Mouse (Mus musculus) myocyte (in vitro differentiated cells): ENCODE measurements around the gene Hoxa4. TPM values are rescaled to one million over a fixed set of nuclear protein-coding genes. Genes with fewer than 3 reads are reported as not detected.

Experiments used
- H3K27me3 ChIP-seq: one replicate; pipeline ENCODE4 v1.6.1; 2011; ENCODE audit not compliant: control insufficient read depth, insufficient read depth, insufficient read length
- H3K36me3 ChIP-seq: one replicate; pipeline ENCODE4 v1.6.1; 2011; ENCODE audit not compliant: control insufficient read depth, insufficient read depth
- H3K4me2 ChIP-seq: one replicate; pipeline ENCODE4 v1.6.1; 2011; ENCODE audit warnings: low read depth, control low read depth
- H3K4me3 ChIP-seq: one replicate; pipeline ENCODE4 v1.5.1; 2011; ENCODE audit warnings: mild to moderate bottlenecking, control low read depth, moderate library complexity
- H3K79me2 ChIP-seq: one replicate; pipeline ENCODE4 v1.6.1; 2011; ENCODE audit not compliant: control insufficient read depth, insufficient read depth
- H3ac ChIP-seq: one replicate; pipeline ENCODE4 v1.6.1; 2011; ENCODE audit not compliant: control insufficient read depth, insufficient read length
- CEBPB ChIP-seq: IDR thresholded peaks from 2 replicates; pipeline ENCODE4 v1.6.1; 2011; ENCODE audit warnings: mild to moderate bottlenecking, moderate library complexity; ENCODE audit not compliant: poor library complexity, insufficient read depth, severe bottlenecking
- E2F4 ChIP-seq: IDR thresholded peaks from one replicate; pipeline ENCODE4 v1.6.1; 2011; ENCODE audit warnings: mild to moderate bottlenecking, control low read depth, moderate library complexity; ENCODE audit not compliant: insufficient read depth
- MAX ChIP-seq: IDR thresholded peaks from one replicate; pipeline ENCODE4 v1.6.1; 2011; ENCODE audit warnings: low read depth, mild to moderate bottlenecking, control low read depth
- MYOD1 ChIP-seq, 3 experiments: IDR thresholded peaks; one replicate each; pipeline ENCODE4 v1.6.1; 2011; ENCODE audit warnings: control low read depth in 2 of 3, low read depth in 2 of 3, mild to moderate bottlenecking in 2 of 3, moderate library complexity in 1 of 3; ENCODE audit not compliant: insufficient read length in 2 of 3, control insufficient read depth in 1 of 3
- MYOG ChIP-seq, 3 experiments: IDR thresholded peaks; one replicate each; pipeline ENCODE4 v1.6.1; 2011; ENCODE audit warnings: control low read depth in 2 of 3, low read depth in 2 of 3, mild to moderate bottlenecking in 2 of 3; ENCODE audit not compliant: insufficient read length in 2 of 3, control insufficient read depth in 1 of 3, insufficient read depth in 1 of 3
- POLR2A ChIP-seq: IDR thresholded peaks from one replicate; pipeline ENCODE4 v1.6.1; 2011; ENCODE audit warnings: low read depth, mild to moderate bottlenecking, control low read depth, moderate library complexity; ENCODE audit not compliant: insufficient read length
- POLR2AphosphoS2 ChIP-seq: IDR thresholded peaks from one replicate; pipeline ENCODE4 v1.6.1; 2011; ENCODE audit warnings: low read depth, control low read depth; ENCODE audit not compliant: insufficient read length
- REST ChIP-seq: IDR thresholded peaks from one replicate; pipeline ENCODE4 v1.6.1; 2011; ENCODE audit warnings: mild to moderate bottlenecking, control low read depth, moderate library complexity; ENCODE audit not compliant: insufficient read depth, insufficient read length
- SRF ChIP-seq: IDR thresholded peaks from one replicate; pipeline ENCODE4 v1.6.1; 2011; ENCODE audit warnings: low read depth; ENCODE audit not compliant: control insufficient read depth, insufficient read length
- TCF12 ChIP-seq: IDR thresholded peaks from one replicate; pipeline ENCODE4 v1.6.1; 2011; ENCODE audit warnings: mild to moderate bottlenecking, control low read depth; ENCODE audit not compliant: poor library complexity, insufficient read depth, severe bottlenecking
- TCF3 ChIP-seq: IDR thresholded peaks from one replicate; pipeline ENCODE4 v1.6.1; 2011; ENCODE audit warnings: low read depth, control low read depth; ENCODE audit not compliant: insufficient read length
- USF1 ChIP-seq: IDR thresholded peaks from one replicate; pipeline ENCODE4 v1.6.1; 2011; ENCODE audit warnings: low read depth, mild to moderate bottlenecking, control low read depth, moderate library complexity
- polyA plus RNA-seq: library from polyadenylated mRNA; unstranded; fragments of >200 nt; fragmentation: generic; extraction: Trizol; gene quantifications from one replicate; pipeline ENCODE4 v1.2.1, GENCODE M21; 2012; ENCODE audit warnings: missing spikeins

Gene Hoxa4
- polyA plus RNA-seq, 1 experiment, result 1.4 TPM

DNA sequence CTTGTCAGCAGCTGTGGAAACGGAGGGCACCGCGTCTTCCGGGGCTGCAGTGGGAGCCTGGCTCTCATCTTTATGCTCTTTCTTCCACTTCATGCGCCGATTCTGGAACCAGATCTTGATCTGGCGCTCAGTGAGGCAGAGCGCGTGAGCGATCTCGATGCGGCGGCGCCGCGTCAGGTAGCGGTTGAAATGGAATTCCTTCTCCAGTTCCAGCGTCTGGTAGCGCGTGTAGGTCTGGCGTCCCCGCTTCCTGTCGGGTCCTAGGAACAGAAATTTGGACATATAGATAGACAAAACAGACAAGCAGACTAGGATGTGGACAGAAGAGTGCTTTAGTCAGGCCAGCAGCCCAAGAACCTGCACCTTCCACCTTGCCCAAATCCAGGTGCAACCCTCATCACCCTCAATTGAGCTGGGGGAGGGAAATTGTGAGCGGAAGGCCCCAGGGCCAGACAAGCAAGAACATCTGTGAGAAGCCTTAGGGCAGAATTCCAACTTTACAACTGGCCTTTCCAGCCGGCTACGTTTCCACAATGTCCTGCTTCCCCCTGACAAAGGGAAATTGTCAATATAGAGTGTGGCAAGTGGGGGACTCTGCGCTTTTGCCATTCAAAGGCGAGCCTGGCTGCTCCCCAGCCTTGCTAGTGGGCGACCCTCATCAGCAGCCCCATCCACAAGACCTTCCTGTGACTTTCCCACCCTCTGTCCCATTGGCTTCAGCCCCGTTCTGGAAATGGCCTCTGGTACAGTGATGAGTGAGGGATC is 24.4 kb upstream of the Hoxa4 start:
- Histone ChIP-seq H3K79me2 (peaks cover 22% of the 10 kb centered on the region), H3K4me3 (peak overlapping the region; percentile 89), H3K27me3 (no peaks in the 10 kb centered on the region), H3ac (no peak overlapping the region), H3K4me2 (peak overlapping the region; percentile 88), H3K36me3 (no peaks in the 10 kb centered on the region)
- TF ChIP-seq POLR2AphosphoS2 (no peak), TCF3 (no peak), MAX (no peak), POLR2A (peak; percentile 7), SRF (no peak), TCF12 (no peak), REST (no peak), MYOD1 (IDR thresholded peaks at IDR 0.05; ENCODE audit: control insufficient read depth in 1 of 3, insufficient read length in 2 of 3, low read depth in 2 of 3) (no peak), CEBPB (no peak)

GRCm38 (mm10) chr6:52215070-52215469 is 23.5 kb upstream of the Hoxa4 start:
- no peaks in the 10 kb centered on the region for H3K27me3 ChIP-seq
- H3K79me2 ChIP-seq, result peaks cover 30% of the 10 kb centered on the region
- H3K4me3 ChIP-seq, result peak overlapping the region; percentile 89
- TF ChIP-seq SRF (no peak), E2F4 (no peak), TCF3 (no peak), MYOD1 (IDR thresholded peaks at IDR 0.05; ENCODE audit: control insufficient read depth in 1 of 3, insufficient read length in 2 of 3, low read depth in 2 of 3) (no peak), REST (no peak), POLR2A (no peak), POLR2AphosphoS2 (no peak), TCF12 (no peak), MYOG (IDR thresholded peaks at IDR 0.05; ENCODE audit: control insufficient read depth in 1 of 3, insufficient read depth in 1 of 3, insufficient read length in 2 of 3, low read depth in 2 of 3) (no peak), USF1 (no peak), CEBPB (no peak), MAX (no peak)
- no peak overlapping the region for H3ac ChIP-seq
- H3K36me3 ChIP-seq, result no peaks in the 10 kb centered on the region
- H3K4me2 ChIP-seq, result peak overlapping the region; percentile 88

- Histone ChIP-seq H3K4me3 (peak overlapping the region; percentile 67), H3K27me3 (no peaks in the 10 kb centered on the region)
These were observed 22.7 kb upstream of the Hoxa4 start for GRCm38 (mm10) chr6:52214271-52214670.

GRCm38 (mm10) chr6:52213119-52213986 is 21.8 kb upstream of the Hoxa4 start, which contains the start of the genes Hoxa3 and Gm28308:
Gene Hoxa3 (minus strand): TSS chr6:52213336.
Gene Gm28308 (minus strand): TSS chr6:52213339.
- Histone ChIP-seq H3K36me3 (no peaks in the 10 kb centered on the region), H3K27me3 (no peaks in the 10 kb centered on the region), H3K79me2 (peaks cover 44% of the 10 kb centered on the region), H3K4me2 (peak within 1 kb of the TSS; percentile 97), H3ac (peak within 1 kb of the TSS; percentile 24), H3K4me3 (peak within 1 kb of the TSS; percentile 67)
- no peak for TF ChIP-seq SRF
- no peak for TF ChIP-seq CEBPB
- TF ChIP-seq USF1, result peak; percentile 88
- TF ChIP-seq MAX, result no peak
- peak; percentile 89 for TF ChIP-seq POLR2AphosphoS2
- TF ChIP-seq TCF3, result no peak
- no peak for TF ChIP-seq E2F4
- TF ChIP-seq MYOD1 (IDR thresholded peaks at IDR 0.05; ENCODE audit: control insufficient read depth in 1 of 3, insufficient read length in 2 of 3, low read depth in 2 of 3), result peak in 1 of 3 experiments; percentile 53
- peak in 1 of 3 experiments; percentile 44 for TF ChIP-seq MYOG (IDR thresholded peaks at IDR 0.05; ENCODE audit: control insufficient read depth in 1 of 3, insufficient read depth in 1 of 3, insufficient read length in 2 of 3, low read depth in 2 of 3)
- peak; percentile 39 for TF ChIP-seq REST
- TF ChIP-seq TCF12, result no peak
- TF ChIP-seq POLR2A, result peak; percentile 88

More at GRCm38 (mm10) chr6:52214271-52214670, 22.7 kb upstream of the Hoxa4 start:
- Histone ChIP-seq H3ac (no peak overlapping the region), H3K79me2 (peaks cover 38% of the 10 kb centered on the region), H3K4me2 (peak overlapping the region; percentile 97), H3K36me3 (no peaks in the 10 kb centered on the region)
- TF ChIP-seq CEBPB (no peak), E2F4 (no peak), TCF12 (no peak)
